Mouse (Mus musculus): ENCODE results near the gene Gimap4. TPM values are rescaled to one million over a fixed set of nuclear protein-coding genes. Genes with fewer than 3 reads are reported as not detected.

Gene Gimap4
- total and polyA plus RNA-seq, 3 experiments: 113 to 264 (median 203) TPM

DNA sequence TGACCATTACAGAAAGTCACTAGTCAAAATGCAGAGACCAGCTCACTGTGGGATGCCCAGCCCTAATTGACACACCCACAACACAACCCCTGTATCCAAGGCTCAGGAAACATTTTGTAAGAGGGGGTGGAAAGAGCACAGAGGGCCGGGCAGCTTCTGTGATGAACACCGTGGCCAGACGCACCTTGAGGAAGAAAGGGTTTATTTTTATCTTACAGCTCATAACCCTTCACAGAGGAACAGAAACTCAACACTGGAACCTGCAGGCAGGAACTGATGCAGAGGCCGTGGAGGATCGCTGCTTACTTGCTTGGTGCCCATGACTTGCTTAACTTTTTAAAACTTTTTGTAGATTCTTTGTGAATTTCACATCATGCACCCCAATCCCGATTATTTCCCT, 8.6 kb downstream of the Gimap4 start (continued):
- TF ChIP-seq JUN (IDR thresholded peaks at IDR 0.05; ENCODE audit: insufficient read depth, low read depth, low read length): peak; percentile 88
- peak; percentile 41; the same call in 1 of the 2 replicates for TF ChIP-seq BHLHE40 (IDR thresholded peaks at IDR 0.05; ENCODE audit: low read depth, low read length)
- TF ChIP-seq JUND (conservative IDR thresholded peaks at IDR 0.05; ENCODE audit: low read depth, low read length): peak; percentile 68
- TF ChIP-seq CHD2 (IDR thresholded peaks at IDR 0.05; ENCODE audit: low read length): peak; percentile 76; the same call in 1 of the 2 replicates
- no peak for TF ChIP-seq TBP (conservative IDR thresholded peaks at IDR 0.05; ENCODE audit: low read depth, low read length)
- no peak; the same call in none of the 2 replicates for TF ChIP-seq RAD21 (IDR thresholded peaks at IDR 0.05; ENCODE audit: low read depth, low read length)
- TF ChIP-seq ETS1 (conservative IDR thresholded peaks at IDR 0.05; ENCODE audit: low read depth, low read length): peak; percentile 54; the same call in 1 of the 2 replicates

DNA sequence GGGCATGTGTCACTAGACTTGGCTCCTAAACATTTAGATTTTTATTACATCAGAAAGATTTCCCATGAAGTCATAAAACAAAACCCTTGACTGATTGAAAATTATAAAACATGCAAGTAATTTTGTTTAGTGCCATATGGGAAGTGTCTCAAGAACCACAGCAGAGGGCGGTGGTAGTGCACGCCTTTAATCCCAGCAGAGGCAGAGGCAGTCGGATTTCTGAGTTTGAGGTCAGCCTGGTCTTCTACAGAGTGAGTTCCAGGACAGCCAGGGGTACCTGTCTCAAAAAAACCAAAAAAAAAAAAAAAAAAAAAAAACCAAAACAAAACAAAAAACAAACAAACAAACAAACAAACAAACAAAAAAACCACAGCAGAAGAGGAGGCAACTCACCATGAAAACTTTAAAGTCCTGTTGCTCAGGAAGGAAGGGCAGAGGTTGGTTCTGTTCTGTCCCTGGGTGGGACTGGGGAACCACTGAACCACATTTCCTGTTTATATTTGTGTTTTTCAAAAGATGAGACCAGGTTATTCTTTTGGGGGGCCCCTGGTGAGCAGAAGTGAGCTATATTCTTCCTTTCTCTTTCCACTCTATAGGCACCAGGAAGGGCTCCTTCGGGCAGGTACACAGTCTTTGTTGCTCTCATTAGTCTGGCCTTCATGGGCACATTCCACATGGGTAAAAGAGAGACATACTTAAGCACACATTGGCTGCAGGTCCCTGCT, 12.6 kb downstream of the Gimap4 start:
- dilution Hi-C loops (cut with MboI; ENCODE audit: extremely low pct_ligation_motif_present, extremely low pct_unique_long_range_greater_than_20kb, low sequenced_read_pairs): no loop called here
- H3K27me3 ChIP-seq (replicated peaks): no peaks in the 10 kb centered on the region
- DNase-seq (ENCODE audit: extremely low read depth): no peak
- H3K4me1 ChIP-seq (ENCODE audit: control insufficient read depth in 1 of 2, insufficient read depth in 2 of 2): peaks cover 29 to 69% of the 10 kb centered on the region in 2 experiments
- no peak for TF ChIP-seq EP300 (IDR thresholded peaks at IDR 0.05; ENCODE audit: low read length)
- no peak for TF ChIP-seq POLR2A (IDR thresholded peaks at IDR 0.05; ENCODE audit: low read depth, low read length)
- no peak for TF ChIP-seq ETS1 (conservative IDR thresholded peaks at IDR 0.05; ENCODE audit: low read depth, low read length)
- TF ChIP-seq ELF1 (IDR thresholded peaks at IDR 0.05; ENCODE audit: low read depth, low read length): no peak
- no peak for TF ChIP-seq NRF1 (IDR thresholded peaks at IDR 0.05; ENCODE audit: low read depth, low read length)
- no peak for TF ChIP-seq MAZ (IDR thresholded peaks at IDR 0.05; ENCODE audit: low read depth, low read length)
- no peak for TF ChIP-seq CTCF (conservative IDR thresholded peaks at IDR 0.05 in 1 of 2, IDR thresholded peaks at IDR 0.05 in 1 of 2; ENCODE audit: low read depth in 2 of 2, low read length in 2 of 2)
- TF ChIP-seq IRF4 (IDR thresholded peaks at IDR 0.05; ENCODE audit: low read depth, low read length): no peak
- TF ChIP-seq MYC (IDR thresholded peaks at IDR 0.05; ENCODE audit: low read depth, low read length): no peak
- TF ChIP-seq CHD1 (IDR thresholded peaks at IDR 0.05; ENCODE audit: low read depth, low read length): no peak
- no peak for TF ChIP-seq MAX (IDR thresholded peaks at IDR 0.05; ENCODE audit: low read length)
- no peak for TF ChIP-seq TBP (conservative IDR thresholded peaks at IDR 0.05; ENCODE audit: low read depth, low read length)
- TF ChIP-seq JUN (IDR thresholded peaks at IDR 0.05; ENCODE audit: insufficient read depth, low read depth, low read length): no peak
- peaks cover 26 to 50% of the 10 kb centered on the region in 2 experiments for H3K36me3 ChIP-seq (replicated peaks in 1 of 2; ENCODE audit: control insufficient read depth in 1 of 2, insufficient read depth in 1 of 2, low read length in 1 of 2)
- no peak overlapping the region for H3K4me3 ChIP-seq (replicated peaks in 1 of 3; ENCODE audit: low read depth in 2 of 3, low read length in 2 of 3, poor library complexity in 1 of 3)
- H3K9ac ChIP-seq (ENCODE audit: insufficient read depth, low read depth): no peak overlapping the region
- peaks cover 3% of the 10 kb centered on the region for H3K79me2 ChIP-seq (replicated peaks; ENCODE audit: control insufficient read depth, extremely low read depth, insufficient read depth, poor library complexity, severe bottlenecking)
- H3K4me2 ChIP-seq (ENCODE audit: insufficient read depth, low read depth, poor library complexity, severe bottlenecking): no peak overlapping the region
- peaks cover 33% of the 10 kb centered on the region for H3K9me3 ChIP-seq (replicated peaks; ENCODE audit: low read length)
- peak overlapping the region; percentile 37; the same call in 1 of the 2 replicates for H3K27ac ChIP-seq (ENCODE audit: insufficient read depth, low read depth)
- in situ Hi-C loops (cut with MboI; ENCODE audit: low pct_ligation_motif_present, low pct_unique_long_range_greater_than_20kb, low sequenced_read_pairs): no loop called here

DNA sequence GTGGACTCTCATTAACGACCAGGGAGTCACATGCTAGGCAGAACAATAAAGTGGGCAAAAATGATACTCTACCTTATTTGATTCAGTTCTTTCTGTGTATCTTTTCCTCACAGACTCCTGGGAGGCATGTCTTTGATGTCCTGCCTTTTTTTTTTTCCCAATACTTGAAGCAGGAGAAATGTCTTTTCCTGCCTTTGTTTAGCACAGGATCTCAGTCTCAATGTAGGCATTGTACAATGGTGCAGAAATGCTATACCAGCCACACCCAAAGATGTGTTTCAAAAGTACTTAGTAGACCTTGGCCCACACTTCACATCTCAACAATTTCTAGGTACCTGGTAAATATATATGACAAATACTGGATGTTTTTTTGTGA, 13.2 kb downstream of the Gimap4 start:
- DNase-seq (ENCODE audit: extremely low read depth): no peak
- no peak for TF ChIP-seq BHLHE40 (IDR thresholded peaks at IDR 0.05; ENCODE audit: low read depth, low read length)
- TF ChIP-seq ZNF384 (IDR thresholded peaks at IDR 0.05; ENCODE audit: low read depth, low read length): no peak
- no peak for TF ChIP-seq RCOR1 (conservative IDR thresholded peaks at IDR 0.05; ENCODE audit: low read depth, low read length)
- Histone ChIP-seq H3K36me3 (replicated peaks in 1 of 2; ENCODE audit: control insufficient read depth in 1 of 2, insufficient read depth in 1 of 2, low read length in 1 of 2) (peaks cover 28 to 52% of the 10 kb centered on the region in 2 experiments), H3K27me3 (replicated peaks) (no peaks in the 10 kb centered on the region), H3K79me2 (replicated peaks; ENCODE audit: control insufficient read depth, extremely low read depth, insufficient read depth, poor library complexity, severe bottlenecking) (no peaks in the 10 kb centered on the region; the same call in 1 of the 2 replicates), H3K4me2 (ENCODE audit: insufficient read depth, low read depth, poor library complexity, severe bottlenecking) (no peak overlapping the region), H3K9me3 (replicated peaks; ENCODE audit: low read length) (peaks cover 33% of the 10 kb centered on the region), H3K4me1 (ENCODE audit: control insufficient read depth in 1 of 2, insufficient read depth in 2 of 2) (peaks cover 30 to 70% of the 10 kb centered on the region in 2 experiments), H3K27ac (ENCODE audit: insufficient read depth, low read depth) (peak overlapping the region; percentile 37; the same call in 1 of the 2 replicates), H3K9ac (ENCODE audit: insufficient read depth, low read depth) (no peak overlapping the region), H3K4me3 (replicated peaks in 1 of 3; ENCODE audit: low read depth in 2 of 3, low read length in 2 of 3, poor library complexity in 1 of 3) (no peak overlapping the region)
- dilution Hi-C loops (cut with MboI; ENCODE audit: extremely low pct_ligation_motif_present, extremely low pct_unique_long_range_greater_than_20kb, low sequenced_read_pairs): no loop called here
- in situ Hi-C loops (cut with MboI; ENCODE audit: low pct_ligation_motif_present, low pct_unique_long_range_greater_than_20kb, low sequenced_read_pairs): no loop called here
